Mouse (Mus musculus): ENCODE results near the gene Pycr1.
A peak's percentile ranks its signal among the peaks of the same experiment; 100 is the strongest.

Pycr1 gene

DNA sequence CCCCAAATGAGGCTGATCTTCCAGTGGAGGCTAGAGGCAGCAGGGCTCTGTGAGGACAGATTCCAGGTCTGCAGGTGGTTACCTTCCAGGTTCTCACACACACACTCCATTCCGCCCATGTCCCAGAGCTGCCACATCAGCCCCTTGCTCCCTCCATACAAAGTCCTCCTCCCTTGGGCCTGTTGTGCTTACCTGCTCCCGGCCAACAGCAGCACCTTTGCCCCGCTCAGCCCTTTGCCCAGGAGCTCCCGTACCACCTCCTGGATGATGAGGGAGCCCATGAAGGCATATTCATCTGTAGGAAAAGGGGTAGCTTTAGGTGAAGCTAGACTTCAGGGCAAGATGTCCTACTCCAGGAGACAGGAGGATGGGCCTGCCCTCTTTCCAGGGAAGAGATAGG lies 13.7 kb upstream of the Pycr1 start:
- no peak for DNase-seq (ENCODE audit: low read depth)

GRCm38 (mm10) chr11:120654741-120655140 lies 11.2 kb upstream of the Pycr1 start:
- DNase-seq (ENCODE audit: low read depth) = no peak

- DNase-seq (ENCODE audit: low read depth) = no peak
These were observed 8.3 kb upstream of the Pycr1 start for GRCm38 (mm10) chr11:120651872-120652271.

DNA sequence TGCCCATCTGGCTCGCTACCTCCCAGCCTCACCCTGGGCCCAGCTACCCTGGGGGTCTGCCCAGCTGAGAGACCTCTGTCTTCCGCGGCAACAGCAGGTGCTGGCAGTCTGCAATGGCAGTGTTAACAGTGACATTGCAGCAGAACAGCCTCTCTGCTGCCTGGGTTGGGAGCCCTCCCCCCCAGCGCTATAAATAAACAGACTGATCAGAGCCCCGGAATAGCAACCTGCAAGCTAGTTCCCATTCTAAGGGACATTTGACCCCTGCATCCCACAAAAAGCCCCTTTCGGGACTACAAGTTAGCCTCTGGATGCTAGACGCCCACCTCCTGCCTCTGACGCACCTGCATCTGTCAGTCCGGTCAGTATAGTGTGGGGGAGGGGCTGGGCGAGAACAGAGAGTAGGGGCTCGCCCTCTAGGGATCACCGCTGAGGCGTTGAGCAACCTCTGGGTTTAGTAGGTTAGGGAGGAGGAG lies 4.5 kb upstream of the Pycr1 start, which contains the start of gene Myadml2:
TSS of gene Myadml2 (minus strand) at position 158 of the 476 bp plus-strand sequence.
- DNase-seq (ENCODE audit: low read depth) = no peak

DNA sequence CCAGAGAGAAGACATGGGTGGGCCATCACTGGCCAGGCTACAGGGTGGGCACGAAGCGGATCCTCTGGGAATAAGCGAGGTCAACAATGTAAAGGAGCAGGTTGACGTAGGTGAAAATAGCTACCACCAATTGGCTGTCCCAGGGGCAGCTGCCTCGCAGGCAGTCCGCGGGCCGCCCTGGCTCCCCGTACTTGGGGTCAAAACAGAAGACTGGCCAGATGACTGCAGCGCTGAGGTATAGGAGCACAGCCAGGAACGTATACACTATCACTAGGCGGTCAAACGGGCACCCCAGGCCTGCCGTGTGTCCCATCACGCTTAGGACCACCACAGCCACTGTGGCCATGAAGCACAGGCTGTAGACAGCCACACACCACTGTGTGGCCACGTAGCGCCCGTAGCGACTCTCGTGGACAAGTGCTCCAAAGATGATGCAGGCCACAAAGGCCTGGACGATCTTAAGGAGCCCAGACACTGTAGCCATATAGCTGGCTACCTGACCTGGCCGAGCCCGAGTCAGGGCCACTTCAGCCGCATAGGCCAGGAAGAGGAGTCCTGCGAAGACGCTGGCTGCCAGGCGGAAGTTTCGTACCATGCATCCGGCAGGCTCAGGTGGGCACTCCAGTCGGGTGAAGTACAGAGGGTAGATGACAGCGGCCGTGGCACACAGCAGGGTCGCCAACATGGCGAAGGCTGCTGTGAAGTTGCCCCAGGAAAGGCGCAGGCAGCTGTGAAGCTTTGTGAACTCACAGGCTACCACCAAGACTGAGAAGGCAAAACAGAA lies 3.7 kb upstream of the Pycr1 start:
- DNase-seq (ENCODE audit: low read depth) = no peak

DNA sequence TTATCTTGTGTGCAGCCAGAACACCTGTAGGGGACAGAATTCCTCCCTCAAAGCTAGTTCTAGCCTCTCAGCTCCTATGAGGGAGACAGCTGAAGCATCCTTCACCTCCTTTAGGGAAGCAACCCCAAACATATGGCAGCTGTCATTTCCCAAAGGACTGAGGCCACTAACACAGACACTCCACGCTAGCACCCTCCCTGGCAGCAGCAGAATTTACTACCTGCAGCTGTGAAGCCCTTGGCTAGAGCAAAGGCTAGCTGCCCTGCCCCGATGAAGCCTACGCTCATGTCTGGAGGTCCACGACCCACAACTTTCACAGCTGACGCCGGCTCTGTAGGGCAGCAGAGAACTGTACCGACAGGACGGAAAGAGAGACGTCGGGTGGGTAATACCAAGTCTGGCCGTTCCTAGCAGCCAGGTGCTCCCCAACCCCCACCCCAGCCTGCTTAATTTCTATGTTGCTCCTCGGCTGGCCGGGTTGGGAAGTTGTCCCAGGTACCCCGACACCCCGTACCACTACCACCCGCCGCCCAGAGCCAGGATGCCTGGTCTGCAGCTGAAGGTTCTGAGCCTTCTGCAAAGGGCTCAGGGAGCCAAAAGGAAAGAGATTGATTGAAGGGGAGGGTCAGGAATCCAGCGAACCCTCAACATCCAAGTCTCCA lies 499 bp downstream of the Pycr1 start:
- no peak for DNase-seq (ENCODE audit: low read depth)

DNA sequence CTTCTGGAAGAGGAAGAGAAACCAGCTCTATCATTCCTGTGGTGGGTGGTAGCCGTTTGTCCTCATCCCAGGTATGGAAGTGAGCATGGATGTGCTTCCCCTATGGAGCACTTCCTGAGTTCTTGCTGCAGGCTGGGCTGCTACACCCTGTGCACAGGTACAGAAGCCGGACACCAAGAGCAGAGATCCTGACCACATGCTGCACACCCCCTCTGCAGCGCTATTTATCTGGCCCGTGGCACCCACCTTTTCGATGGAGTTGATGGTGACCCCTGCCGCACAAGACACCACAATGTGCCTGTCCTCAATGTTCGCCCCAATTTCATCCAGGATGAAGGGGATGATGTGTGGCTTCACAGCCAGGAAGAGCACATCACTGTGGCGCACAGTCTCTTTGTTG lies 1.7 kb downstream of the Pycr1 start:
- no peak for DNase-seq (ENCODE audit: low read depth)

- DNase-seq (ENCODE audit: low read depth) = no peak
These were observed 2.3 kb downstream of the Pycr1 start for GRCm38 (mm10) chr11:120641255-120641654.

- DNase-seq (ENCODE audit: low read depth) = no peak
These were observed 8.8 kb downstream of the Pycr1 start for GRCm38 (mm10) chr11:120634810-120635209.

- peak; percentile 89 for DNase-seq (ENCODE audit: low read depth)
These were observed 9.8 kb downstream of the Pycr1 start, which contains the start of gene Mafg for GRCm38 (mm10) chr11:120633520-120634343. Gene Mafg (minus strand): TSS chr11:120633600.

DNA sequence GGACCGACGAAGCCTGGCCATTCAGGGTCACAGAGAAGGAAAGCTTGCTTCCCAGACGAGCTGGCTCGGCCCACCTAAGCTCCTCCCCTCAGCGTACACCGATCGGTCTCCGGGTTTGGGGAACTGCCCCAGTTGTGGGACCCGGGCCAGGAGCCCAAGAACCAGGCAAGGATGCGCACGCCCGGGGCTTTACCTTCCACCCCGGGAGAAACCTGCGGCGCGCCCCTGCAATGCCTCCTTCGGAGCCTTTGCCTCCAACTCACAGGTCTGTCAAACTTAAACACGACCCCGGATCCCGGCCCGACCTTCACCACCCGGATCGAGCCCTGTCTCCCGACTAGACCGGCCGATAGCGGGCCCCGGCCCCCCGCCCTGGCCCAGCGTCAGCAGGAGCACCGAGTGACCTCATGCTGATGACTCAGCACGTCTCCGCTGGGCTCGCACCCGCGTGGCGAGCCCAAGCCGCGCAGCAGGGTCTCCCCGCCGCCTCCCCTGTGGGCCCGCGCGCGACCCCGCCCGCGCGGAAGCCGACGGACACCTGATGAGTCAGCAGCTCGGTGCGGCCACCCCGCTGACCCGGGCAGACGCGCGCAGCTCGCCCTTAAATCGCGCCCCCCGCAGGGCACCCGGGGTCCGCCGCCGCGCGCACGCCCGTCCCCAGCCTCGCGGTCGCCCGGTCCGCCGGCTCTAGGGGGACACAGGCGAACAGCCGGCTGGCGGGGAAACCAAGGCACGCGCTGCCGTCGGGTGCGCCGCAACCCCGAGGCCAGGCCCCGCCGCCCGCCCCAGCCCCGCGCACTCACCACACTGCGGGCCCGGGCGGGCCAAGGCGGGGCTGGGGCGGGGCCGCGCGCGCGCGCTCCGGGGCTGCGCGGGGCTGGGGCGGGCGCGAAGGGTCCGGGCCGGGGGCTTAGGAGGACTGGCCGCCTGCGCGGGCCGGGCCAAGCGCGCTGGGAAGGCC lies 10.7 kb downstream of the Pycr1 start:
- no peak for DNase-seq (ENCODE audit: low read depth)

GRCm38 (mm10) chr11:120631726-120632448 lies 11.7 kb downstream of the Pycr1 start:
- DNase-seq (ENCODE audit: low read depth) = no peak

DNA sequence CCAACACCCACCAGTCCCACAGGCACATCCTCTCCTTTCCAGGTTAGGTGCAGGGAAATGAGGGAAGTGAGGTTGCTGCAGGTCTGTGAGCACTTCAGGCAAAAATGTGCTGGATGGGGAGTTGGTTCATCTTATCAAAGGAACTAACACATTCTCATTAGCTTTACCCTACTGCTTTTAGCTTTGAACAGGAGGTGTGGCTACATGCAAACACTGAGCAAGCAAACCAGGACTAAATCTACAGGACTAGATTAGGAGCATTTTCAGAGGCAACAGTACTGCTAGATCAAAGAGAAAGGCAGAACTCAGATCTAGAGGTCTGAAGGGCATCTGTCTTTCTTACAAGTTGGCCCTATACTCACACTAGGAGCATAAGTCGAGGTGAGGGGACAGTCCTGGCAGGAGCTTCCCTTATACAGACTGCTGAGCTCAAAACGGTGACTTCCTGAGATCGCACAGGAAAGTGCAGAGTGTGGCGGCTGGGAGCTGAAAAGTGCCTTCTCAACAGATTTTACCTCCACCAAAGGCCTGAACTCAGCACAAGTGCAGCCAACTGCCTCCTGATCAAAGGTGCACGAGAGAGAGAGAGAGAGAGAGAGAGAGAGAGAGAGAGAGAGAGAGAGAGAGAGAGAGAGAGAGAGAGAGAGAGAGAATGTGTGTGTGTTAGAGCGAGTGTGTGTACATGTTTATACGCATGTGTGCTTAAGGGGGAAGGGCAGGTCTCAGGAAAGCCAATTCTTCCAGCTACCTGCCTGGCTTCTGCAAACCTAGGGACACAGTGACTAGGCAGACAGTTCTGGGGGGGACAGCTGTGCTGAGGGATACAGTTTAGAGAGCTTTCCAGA lies 12.5 kb downstream of the Pycr1 start:
- no peak for DNase-seq (ENCODE audit: low read depth)

DNA sequence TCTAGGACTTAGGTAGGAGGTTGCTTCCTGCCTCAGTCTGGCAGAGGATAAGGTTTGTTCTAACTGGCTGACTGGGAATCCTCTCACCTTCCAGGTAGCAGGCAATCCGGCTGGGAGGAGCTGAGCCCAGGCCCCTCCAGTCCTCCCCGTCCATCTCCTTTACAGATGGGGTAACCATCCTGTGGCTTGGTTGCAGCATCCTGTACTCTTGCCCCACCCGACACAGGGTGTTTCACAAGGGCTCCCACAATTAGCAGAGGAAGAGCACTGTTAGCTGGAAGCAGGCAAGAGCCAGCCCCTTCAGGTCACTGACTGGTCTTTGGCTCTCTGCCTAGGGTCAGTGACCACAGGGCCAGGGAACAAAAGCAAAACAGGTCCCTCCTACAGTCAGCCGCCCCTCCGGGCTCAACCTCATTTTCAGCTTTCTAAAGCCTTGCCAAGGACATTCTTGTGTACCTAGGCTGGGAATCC lies 13.1 kb downstream of the Pycr1 start:
- DNase-seq (ENCODE audit: low read depth) = no peak

DNA sequence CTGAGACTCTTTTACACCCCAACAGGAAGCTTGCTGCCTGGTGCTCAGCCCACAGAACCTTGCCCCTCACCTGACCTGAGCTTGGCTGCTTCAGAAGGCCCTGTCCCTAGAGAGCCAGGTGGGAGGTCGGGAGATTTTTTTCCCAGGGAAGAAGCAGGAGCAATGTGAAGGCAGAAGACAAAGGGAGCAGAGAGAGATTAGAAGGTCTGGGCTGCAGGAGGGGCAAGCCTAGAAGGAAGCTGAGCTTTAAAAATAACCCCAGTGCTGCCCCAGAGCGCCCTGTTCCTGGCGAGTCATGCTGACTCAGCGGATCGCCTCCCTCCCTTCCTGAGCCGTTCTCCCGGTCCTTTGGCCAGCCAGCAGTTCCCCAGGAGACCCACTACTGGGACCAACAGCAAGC lies 13.7 kb downstream of the Pycr1 start:
- no peak for DNase-seq (ENCODE audit: low read depth)

GRCm38 (mm10) chr11:120629341-120629730 lies 14.2 kb downstream of the Pycr1 start:
- no peak for DNase-seq (ENCODE audit: low read depth)

GRCm38 (mm10) chr11:120628601-120629340 lies 14.8 kb downstream of the Pycr1 start:
- no peak for DNase-seq (ENCODE audit: low read depth)

GRCm38 (mm10) chr11:120627468-120628300 lies 15.9 kb downstream of the Pycr1 start:
- no peak for DNase-seq (ENCODE audit: low read depth)
